Mouse (Mus musculus) ES-Bruce4 (cell line): ENCODE measurements around the gene C1qtnf9. TPM values are rescaled to one million over a fixed set of nuclear protein-coding genes. Genes with fewer than 3 reads are reported as not detected.

Source experiments
- H3K27ac ChIP-seq: 2 replicates; pipeline ENCODE4 v1.5.1; 2012; ENCODE audit warnings: low read length, inconsistent platforms; ENCODE audit not compliant: insufficient read depth
- H3K27me3 ChIP-seq: 2 replicates; pipeline ENCODE4 v1.6.1; 2012; ENCODE audit warnings: mild to moderate bottlenecking, low read length, inconsistent platforms; ENCODE audit not compliant: control insufficient read depth, poor library complexity, insufficient read depth, severe bottlenecking
- H3K36me3 ChIP-seq: 2 replicates; pipeline ENCODE4 v1.6.1; 2012; ENCODE audit warnings: inconsistent platforms, mild to moderate bottlenecking, low read length, moderate library complexity; ENCODE audit not compliant: control insufficient read depth, poor library complexity, insufficient read depth, severe bottlenecking
- H3K4me1 ChIP-seq: one replicate; pipeline ENCODE4 v1.8.1; 2011; ENCODE audit warnings: low read length; ENCODE audit not compliant: control insufficient read depth, insufficient read depth
- H3K4me3 ChIP-seq: 2 replicates; pipeline ENCODE4 v1.5.1; 2011; ENCODE audit warnings: low read depth, mild to moderate bottlenecking, low read length
- H3K9ac ChIP-seq: 2 replicates; pipeline ENCODE4 v1.6.1; 2012; ENCODE audit warnings: low read depth, mild to moderate bottlenecking, inconsistent platforms; ENCODE audit not compliant: poor library complexity, severe bottlenecking
- H3K9me3 ChIP-seq: replicated peaks from 2 replicates; pipeline ENCODE4 v1.6.1; 2012; ENCODE audit warnings: mild to moderate bottlenecking, low read length, inconsistent platforms; ENCODE audit not compliant: control insufficient read depth, poor library complexity, insufficient read depth, severe bottlenecking
- CTCF ChIP-seq: IDR thresholded peaks from one replicate; pipeline ENCODE4 v1.8.1; 2011; ENCODE audit warnings: low read depth, low read length
- EP300 ChIP-seq: IDR thresholded peaks from 2 replicates; pipeline ENCODE4 v1.6.1; 2011; ENCODE audit warnings: low read depth, low read length; ENCODE audit not compliant: insufficient read depth
- POLR2A ChIP-seq: IDR thresholded peaks from one replicate; pipeline ENCODE4 v1.8.1; 2011; ENCODE audit warnings: low read length; ENCODE audit not compliant: insufficient read depth
- polyA plus RNA-seq: library from polyadenylated mRNA; stranded (reverse); fragments of >200 nt; gene quantifications from 2 replicates; pipeline ENCODE4 v1.2.4, GENCODE M21; 2011; ENCODE audit warnings: low read depth; ENCODE audit not compliant: missing spikeins, insufficient read depth, insufficient read length

Gene C1qtnf9
- polyA plus RNA-seq, 1 experiment, result not detected

GRCm38 (mm10) chr14:60769340-60769739, 1.4 kb downstream of the C1qtnf9 start:
- H3K27ac ChIP-seq, result no peak overlapping the region
- H3K4me3 ChIP-seq, result no peak overlapping the region
- H3K27me3 ChIP-seq, result no peaks in the 10 kb centered on the region
- H3K9me3 ChIP-seq, result no peaks in the 10 kb centered on the region
- H3K4me1 ChIP-seq, result peaks cover 12% of the 10 kb centered on the region
- no peak overlapping the region for H3K9ac ChIP-seq
- TF ChIP-seq CTCF (no peak), POLR2A (no peak), EP300 (no peak)
- no peaks in the 10 kb centered on the region for H3K36me3 ChIP-seq

- Histone ChIP-seq H3K9ac (no peak overlapping the region), H3K36me3 (no peaks in the 10 kb centered on the region), H3K27me3 (no peaks in the 10 kb centered on the region), H3K9me3 (no peaks in the 10 kb centered on the region), H3K4me1 (peaks cover 6% of the 10 kb centered on the region), H3K4me3 (no peak overlapping the region), H3K27ac (no peak overlapping the region)
- TF ChIP-seq CTCF (no peak), EP300 (no peak), POLR2A (no peak)
These were observed 2.7 kb downstream of the C1qtnf9 start for GRCm38 (mm10) chr14:60770594-60770993.

GRCm38 (mm10) chr14:60771057-60771456, 3.1 kb downstream of the C1qtnf9 start:
- TF ChIP-seq CTCF, result peak; percentile 66
- TF ChIP-seq POLR2A, result no peak
- H3K9ac ChIP-seq, result no peak overlapping the region; the same call in 1 of the 2 replicates
- H3K36me3 ChIP-seq, result no peaks in the 10 kb centered on the region
- H3K27ac ChIP-seq, result no peak overlapping the region
- no peaks in the 10 kb centered on the region for H3K9me3 ChIP-seq
- peaks cover 2% of the 10 kb centered on the region for H3K4me1 ChIP-seq
- peak overlapping the region; percentile 76 for H3K4me3 ChIP-seq
- H3K27me3 ChIP-seq, result no peaks in the 10 kb centered on the region

- Histone ChIP-seq H3K9me3 (no peaks in the 10 kb centered on the region), H3K27me3 (no peaks in the 10 kb centered on the region), H3K27ac (no peak overlapping the region), H3K9ac (no peak overlapping the region), H3K4me3 (no peak overlapping the region), H3K36me3 (no peaks in the 10 kb centered on the region), H3K4me1 (no peaks in the 10 kb centered on the region)
- peak; percentile 60 for TF ChIP-seq CTCF
- TF ChIP-seq POLR2A, result no peak
These were observed 5.5 kb downstream of the C1qtnf9 start for GRCm38 (mm10) chr14:60773476-60773875.

GRCm38 (mm10) chr14:60776521-60776920, 8.6 kb downstream of the C1qtnf9 start:
- Histone ChIP-seq H3K9me3 (no peaks in the 10 kb centered on the region), H3K27ac (no peak overlapping the region)

GRCm38 (mm10) chr14:60777485-60777919, 9.6 kb downstream of the C1qtnf9 start:
- Histone ChIP-seq H3K4me3 (no peak overlapping the region; the same call in 1 of the 2 replicates), H3K4me1 (no peaks in the 10 kb centered on the region), H3K27me3 (no peaks in the 10 kb centered on the region), H3K27ac (no peak overlapping the region), H3K9ac (no peak overlapping the region), H3K9me3 (no peaks in the 10 kb centered on the region), H3K36me3 (no peaks in the 10 kb centered on the region)
- TF ChIP-seq CTCF (no peak), EP300 (no peak), POLR2A (no peak)

More at GRCm38 (mm10) chr14:60776521-60776920, 8.6 kb downstream of the C1qtnf9 start:
- Histone ChIP-seq H3K36me3 (no peaks in the 10 kb centered on the region), H3K9ac (no peak overlapping the region), H3K4me3 (no peak overlapping the region), H3K4me1 (no peaks in the 10 kb centered on the region), H3K27me3 (no peaks in the 10 kb centered on the region)
- TF ChIP-seq CTCF, result no peak
- TF ChIP-seq EP300, result no peak
- TF ChIP-seq POLR2A, result no peak
